Mouse (Mus musculus): ENCODE data around the gene Socs5. TPM values are rescaled to one million over a fixed set of nuclear protein-coding genes. Genes with fewer than 3 reads are reported as not detected.
A peak's percentile ranks its signal among the peaks of the same experiment; 100 is the strongest.

Socs5 gene
- polyA plus RNA-seq, 1 experiment from 2014 or later, result 15.6 TPM

- Histone ChIP-seq H3K4me3 (ENCODE audit: low read length) (no peak overlapping the region), H3K9ac (replicated peaks; ENCODE audit: low read length) (no peak overlapping the region), H3K27ac (ENCODE audit: low read length) (no peak overlapping the region), H3K27me3 (ENCODE audit: insufficient read depth, low read length) (no peaks in the 10 kb centered on the region), H3K4me1 (ENCODE audit: insufficient read depth, low read length) (peaks cover 3% of the 10 kb centered on the region; the same call in 1 of the 2 replicates), H3K36me3 (ENCODE audit: insufficient read depth, low read length) (no peaks in the 10 kb centered on the region), H3K9me3 (ENCODE audit: low read length) (no peaks in the 10 kb centered on the region), H3K4me2 (replicated peaks; ENCODE audit: low read depth, low read length) (no peak overlapping the region)
- no peak for ATAC-seq (ENCODE audit: low FRiP score, low TSS enrichment)
- WGBS, result 67% methylated on average over 3 of the region's 3 CpGs
These were observed 48.2 kb downstream of the Socs5 start for GRCm38 (mm10) chr17:87155664-87156063.

DNA sequence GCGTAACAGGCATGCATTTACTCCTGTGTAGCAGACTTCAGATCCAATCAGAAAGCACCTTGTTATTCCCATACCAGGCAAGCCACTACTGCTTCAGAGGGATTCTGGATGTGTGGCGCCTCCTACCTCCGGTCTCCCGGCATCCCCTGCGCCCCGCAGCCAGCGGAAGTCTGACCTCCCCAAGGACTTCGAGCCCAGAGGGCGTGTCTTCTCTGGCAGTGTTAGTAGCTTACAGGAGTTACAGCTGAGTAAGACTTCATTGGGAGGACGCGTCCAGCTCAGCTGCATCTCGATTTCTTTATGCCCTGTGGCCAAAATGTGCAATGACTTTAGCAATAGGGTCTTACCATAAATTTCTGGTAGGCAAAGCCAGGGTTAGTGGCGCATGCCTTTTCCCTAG is 50.3 kb downstream of the Socs5 start:
- Histone ChIP-seq H3K27me3 (ENCODE audit: insufficient read depth, low read length) (no peaks in the 10 kb centered on the region), H3K36me3 (ENCODE audit: insufficient read depth, low read length) (no peaks in the 10 kb centered on the region), H3K4me3 (ENCODE audit: low read length) (no peak overlapping the region), H3K27ac (ENCODE audit: low read length) (no peak overlapping the region), H3K9ac (replicated peaks; ENCODE audit: low read length) (no peak overlapping the region), H3K4me2 (replicated peaks; ENCODE audit: low read depth, low read length) (no peak overlapping the region), H3K9me3 (ENCODE audit: low read length) (no peaks in the 10 kb centered on the region), H3K4me1 (ENCODE audit: insufficient read depth, low read length) (peaks cover 3% of the 10 kb centered on the region; the same call in 1 of the 2 replicates)
- ATAC-seq (ENCODE audit: low FRiP score, low TSS enrichment), result no peak; the same call in 1 of the 2 replicates
- 63% methylated on average over 13 of the region's 13 CpGs for WGBS

GRCm38 (mm10) chr17:87158597-87158996 is 51.1 kb downstream of the Socs5 start:
- Histone ChIP-seq H3K27me3 (ENCODE audit: insufficient read depth, low read length) (no peaks in the 10 kb centered on the region), H3K4me3 (ENCODE audit: low read length) (no peak overlapping the region), H3K36me3 (ENCODE audit: insufficient read depth, low read length) (no peaks in the 10 kb centered on the region), H3K4me2 (replicated peaks; ENCODE audit: low read depth, low read length) (no peak overlapping the region), H3K4me1 (ENCODE audit: insufficient read depth, low read length) (no peaks in the 10 kb centered on the region), H3K9me3 (ENCODE audit: low read length) (no peaks in the 10 kb centered on the region), H3K9ac (replicated peaks; ENCODE audit: low read length) (no peak overlapping the region), H3K27ac (ENCODE audit: low read length) (no peak overlapping the region)
- ATAC-seq (ENCODE audit: low FRiP score, low TSS enrichment), result no peak
- WGBS, result 94% methylated on average over 14 of the region's 14 CpGs

GRCm38 (mm10) chr17:87160270-87160669 is 52.8 kb downstream of the Socs5 start:
- Histone ChIP-seq H3K36me3 (ENCODE audit: insufficient read depth, low read length) (no peaks in the 10 kb centered on the region), H3K4me3 (ENCODE audit: low read length) (no peak overlapping the region), H3K4me1 (ENCODE audit: insufficient read depth, low read length) (no peaks in the 10 kb centered on the region), H3K4me2 (replicated peaks; ENCODE audit: low read depth, low read length) (no peak overlapping the region), H3K27ac (ENCODE audit: low read length) (no peak overlapping the region), H3K9ac (replicated peaks; ENCODE audit: low read length) (no peak overlapping the region), H3K9me3 (ENCODE audit: low read length) (no peaks in the 10 kb centered on the region), H3K27me3 (ENCODE audit: insufficient read depth, low read length) (no peaks in the 10 kb centered on the region)
- WGBS, result 57% methylated on average over 3 of the region's 3 CpGs
- ATAC-seq (ENCODE audit: low FRiP score, low TSS enrichment), result no peak

DNA sequence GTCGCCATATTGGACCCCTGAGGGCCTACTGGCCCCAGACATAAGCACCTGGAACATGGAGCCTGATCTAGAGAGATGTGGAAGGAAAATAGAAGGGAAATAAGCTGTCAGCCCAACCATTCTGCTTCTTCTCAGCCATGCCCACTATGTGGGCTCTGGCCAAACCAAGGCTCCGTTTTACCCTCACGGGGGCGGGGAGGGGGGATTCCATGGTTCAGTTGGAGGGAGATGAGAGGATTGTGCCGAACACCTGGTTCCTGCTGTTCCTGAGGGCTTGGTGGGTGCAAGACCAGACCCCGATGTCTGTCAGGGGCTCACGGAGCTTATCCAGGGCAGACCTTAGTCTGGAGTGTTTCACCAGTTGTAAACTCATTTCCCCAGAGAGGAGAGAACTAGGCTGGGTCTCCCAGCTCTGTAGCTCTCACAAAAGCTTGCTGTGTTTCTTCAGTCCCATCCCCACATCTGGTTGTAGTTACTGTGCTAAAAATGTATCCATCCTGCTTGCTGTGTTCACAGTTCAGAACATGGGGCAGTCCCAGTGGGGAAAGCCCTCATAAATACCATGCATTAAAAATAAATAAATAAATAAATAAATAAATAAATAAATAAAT is 56.9 kb downstream of the Socs5 start:
- no peaks in the 10 kb centered on the region for H3K4me1 ChIP-seq (ENCODE audit: insufficient read depth, low read length)
- no peak overlapping the region for H3K9ac ChIP-seq (replicated peaks; ENCODE audit: low read length)
- H3K4me2 ChIP-seq (replicated peaks; ENCODE audit: low read depth, low read length), result no peak overlapping the region
- no peaks in the 10 kb centered on the region for H3K9me3 ChIP-seq (ENCODE audit: low read length)
- no peak overlapping the region for H3K27ac ChIP-seq (ENCODE audit: low read length)
- H3K36me3 ChIP-seq (ENCODE audit: insufficient read depth, low read length), result no peaks in the 10 kb centered on the region
- no peak for ATAC-seq (ENCODE audit: low FRiP score, low TSS enrichment)
- 77% methylated on average over 7 of the region's 7 CpGs for WGBS
- H3K4me3 ChIP-seq (ENCODE audit: low read length), result no peak overlapping the region
- no peaks in the 10 kb centered on the region for H3K27me3 ChIP-seq (ENCODE audit: insufficient read depth, low read length)

- H3K4me1 ChIP-seq (ENCODE audit: insufficient read depth, low read length), result no peaks in the 10 kb centered on the region
- H3K9ac ChIP-seq (replicated peaks; ENCODE audit: low read length), result no peak overlapping the region
- H3K36me3 ChIP-seq (ENCODE audit: insufficient read depth, low read length), result no peaks in the 10 kb centered on the region
- H3K27ac ChIP-seq (ENCODE audit: low read length), result no peak overlapping the region
- H3K4me2 ChIP-seq (replicated peaks; ENCODE audit: low read depth, low read length), result no peak overlapping the region
- H3K9me3 ChIP-seq (ENCODE audit: low read length), result no peaks in the 10 kb centered on the region
- no peak overlapping the region for H3K4me3 ChIP-seq (ENCODE audit: low read length)
- no peak for ATAC-seq (ENCODE audit: low FRiP score, low TSS enrichment)
- H3K27me3 ChIP-seq (ENCODE audit: insufficient read depth, low read length), result no peaks in the 10 kb centered on the region
- 97% methylated on average over 5 of the region's 5 CpGs for WGBS
These were observed 59.9 kb downstream of the Socs5 start for GRCm38 (mm10) chr17:87167407-87167806.

DNA sequence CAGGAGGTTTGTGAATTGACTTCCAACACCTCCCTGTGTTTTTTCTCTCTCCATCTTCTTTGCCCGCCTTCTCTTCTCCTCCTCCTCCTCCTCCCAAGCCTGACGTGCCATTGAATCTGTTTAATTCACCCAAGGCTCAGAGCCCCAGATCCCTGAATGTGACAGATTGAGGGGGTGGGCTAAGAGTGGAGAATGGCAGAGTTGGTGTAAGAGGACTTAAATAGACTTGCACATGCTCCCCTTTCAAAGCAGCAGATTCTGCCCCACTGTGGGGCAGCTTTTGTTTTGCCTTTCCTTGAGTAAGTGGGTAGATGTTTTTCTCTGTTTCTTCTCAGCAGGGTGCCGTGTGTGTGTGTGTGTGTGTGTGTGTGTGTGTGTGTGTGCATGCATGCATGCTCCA is 61.6 kb downstream of the Socs5 start:
- no peak for ATAC-seq (ENCODE audit: low FRiP score, low TSS enrichment)
- no peaks in the 10 kb centered on the region for H3K36me3 ChIP-seq (ENCODE audit: insufficient read depth, low read length)
- H3K9ac ChIP-seq (replicated peaks; ENCODE audit: low read length), result no peak overlapping the region
- 67% methylated on average over 3 of the region's 3 CpGs for WGBS
- H3K4me1 ChIP-seq (ENCODE audit: insufficient read depth, low read length), result peaks cover 4% of the 10 kb centered on the region; the same call in 1 of the 2 replicates
- H3K27me3 ChIP-seq (ENCODE audit: insufficient read depth, low read length), result no peaks in the 10 kb centered on the region
- H3K4me3 ChIP-seq (ENCODE audit: low read length), result no peak overlapping the region
- H3K9me3 ChIP-seq (ENCODE audit: low read length), result peaks cover 4% of the 10 kb centered on the region; the same call in 1 of the 2 replicates
- H3K4me2 ChIP-seq (replicated peaks; ENCODE audit: low read depth, low read length), result no peak overlapping the region
- no peak overlapping the region for H3K27ac ChIP-seq (ENCODE audit: low read length)

DNA sequence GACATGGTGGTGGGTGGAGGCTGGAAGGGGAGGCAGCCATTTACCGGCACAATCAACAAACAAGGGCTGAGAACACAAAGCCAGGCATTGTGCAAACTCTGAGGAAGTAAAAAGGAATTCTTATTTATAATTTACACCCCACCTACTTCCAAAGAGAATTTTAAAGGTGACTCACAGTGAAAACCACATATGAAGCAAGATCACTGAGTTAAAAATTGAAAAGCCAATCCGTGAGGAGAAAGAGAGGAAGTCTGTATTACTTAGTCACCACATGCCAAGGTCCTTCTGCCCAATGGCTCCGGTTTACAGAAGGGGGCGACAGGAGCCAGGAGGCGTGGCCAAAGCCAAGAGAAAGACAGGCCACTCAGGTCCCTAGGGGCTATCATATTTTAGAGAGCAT is 62.9 kb downstream of the Socs5 start:
- 53% methylated on average over 5 of the region's 5 CpGs for WGBS
- no peaks in the 10 kb centered on the region for H3K27me3 ChIP-seq (ENCODE audit: insufficient read depth, low read length)

GRCm38 (mm10) chr17:87172031-87172430 is 64.6 kb downstream of the Socs5 start:
- Histone ChIP-seq H3K9me3 (ENCODE audit: low read length) (peaks cover 4% of the 10 kb centered on the region; the same call in 1 of the 2 replicates), H3K27ac (ENCODE audit: low read length) (no peak overlapping the region), H3K9ac (replicated peaks; ENCODE audit: low read length) (no peak overlapping the region), H3K36me3 (ENCODE audit: insufficient read depth, low read length) (no peaks in the 10 kb centered on the region), H3K4me2 (replicated peaks; ENCODE audit: low read depth, low read length) (no peak overlapping the region), H3K4me1 (ENCODE audit: insufficient read depth, low read length) (peaks cover 29% of the 10 kb centered on the region), H3K27me3 (ENCODE audit: insufficient read depth, low read length) (no peaks in the 10 kb centered on the region), H3K4me3 (ENCODE audit: low read length) (no peak overlapping the region)
- ATAC-seq (ENCODE audit: low FRiP score, low TSS enrichment), result no peak
- 77% methylated on average over 3 of the region's 3 CpGs for WGBS

More for the DNA sequence above, 62.9 kb downstream of the Socs5 start:
- Histone ChIP-seq H3K36me3 (ENCODE audit: insufficient read depth, low read length) (no peaks in the 10 kb centered on the region), H3K4me3 (ENCODE audit: low read length) (no peak overlapping the region), H3K4me1 (ENCODE audit: insufficient read depth, low read length) (peaks cover 15% of the 10 kb centered on the region), H3K9me3 (ENCODE audit: low read length) (peaks cover 4% of the 10 kb centered on the region; the same call in 1 of the 2 replicates), H3K9ac (replicated peaks; ENCODE audit: low read length) (no peak overlapping the region), H3K4me2 (replicated peaks; ENCODE audit: low read depth, low read length) (no peak overlapping the region), H3K27ac (ENCODE audit: low read length) (no peak overlapping the region)
- ATAC-seq (ENCODE audit: low FRiP score, low TSS enrichment), result no peak

GRCm38 (mm10) chr17:87173966-87174365 is 66.5 kb downstream of the Socs5 start:
- ATAC-seq (ENCODE audit: low FRiP score, low TSS enrichment), result no peak

More at GRCm38 (mm10) chr17:87173966-87174365, 66.5 kb downstream of the Socs5 start:
- H3K9ac ChIP-seq (replicated peaks; ENCODE audit: low read length), result no peak overlapping the region
- WGBS, result 73% methylated on average over 2 of the region's 2 CpGs
- no peaks in the 10 kb centered on the region for H3K27me3 ChIP-seq (ENCODE audit: insufficient read depth, low read length)
- H3K36me3 ChIP-seq (ENCODE audit: insufficient read depth, low read length), result no peaks in the 10 kb centered on the region
- peak overlapping the region; percentile 84; the same call in 1 of the 2 replicates for H3K27ac ChIP-seq (ENCODE audit: low read length)
- H3K4me3 ChIP-seq (ENCODE audit: low read length), result no peak overlapping the region
- H3K4me1 ChIP-seq (ENCODE audit: insufficient read depth, low read length), result peaks cover 39% of the 10 kb centered on the region
- H3K9me3 ChIP-seq (ENCODE audit: low read length), result peaks cover 4% of the 10 kb centered on the region; the same call in 1 of the 2 replicates
- H3K4me2 ChIP-seq (replicated peaks; ENCODE audit: low read depth, low read length), result no peak overlapping the region
